ENCODE assay signal across 19 mouse cellular contexts in genomic region chr1:153702166-153702852, GRCm38 (mm10). TPM values are rescaled to one million over a fixed set of nuclear protein-coding genes. Genes with fewer than 3 reads are reported as not detected.
A peak's percentile ranks its signal among the peaks of the same experiment; 100 is the strongest.
DNase-seq lines count a peak whose midpoint lies in the region; ATAC-seq and TF ChIP-seq lines count a peak whose summit lies in the region.
"Had no signal": no experiment of that assay in that cellular context is flagged by ENCODE, and none has a peak within 500 bp of the region (broad histone marks: within the 10 kb centered on the region; RNA-seq: fewer than 3 reads in every experiment).

No protein-coding gene starts in this region.

- peak; percentile 95 for DNase-seq in liver, adult 2 months (ENCODE audit: extremely low read depth, low read depth, low spot score)
- DNase-seq in liver, embryonic 11.5 days (ENCODE audit: low spot score), result no peak
- no peak for DNase-seq in embryonic facial prominence, embryonic 14.5 days (ENCODE audit: low spot score)
- DNase-seq in limb, embryonic 14.5 days (ENCODE audit: low spot score), result peak; percentile 41
- no peak for DNase-seq in thymus, postnatal 14 days
- DNase-seq in ovary, adult 18-20 months (ENCODE audit: low spot score), result no peak
- DNase-seq: cerebellum, adult 9-10 months; gastrocnemius, postnatal 10 days; heart, adult 2 months; kidney, adult 11 months; kidney, postnatal 14 days; thymus, postnatal 4 days had no signal

- no peaks in the 10 kb centered on the region for H3K27me3 ChIP-seq in liver, adult 2 months (ENCODE audit: control insufficient read depth, insufficient read depth, low read length)
- peaks cover 3% of the 10 kb centered on the region; the same call in 1 of the 2 replicates for H3K27me3 ChIP-seq in liver, embryonic 11.5 days (replicated peaks; ENCODE audit: control insufficient read depth, insufficient read depth, low read length)
- H3K27me3 ChIP-seq in embryonic facial prominence, embryonic 14.5 days (replicated peaks; ENCODE audit: control insufficient read depth, insufficient read depth, low read length), result no peaks in the 10 kb centered on the region
- no peaks in the 10 kb centered on the region for H3K27me3 ChIP-seq in limb, embryonic 14.5 days (ENCODE audit: control insufficient read depth, insufficient read depth, low read length)
- no peaks in the 10 kb centered on the region for H3K27me3 ChIP-seq in midbrain, embryonic 16.5 days (ENCODE audit: control insufficient read depth, insufficient read depth, low read depth, low read length)
- H3K27me3 ChIP-seq: heart, embryonic 15.5 days; limb, embryonic 15.5 days had no signal

- H3K4me2 ChIP-seq in liver, embryonic 11.5 days, result no peak overlapping the region
- H3K4me2 ChIP-seq in embryonic facial prominence, embryonic 14.5 days (ENCODE audit: low read depth, low read length), result no peak overlapping the region
- H3K4me2 ChIP-seq in limb, embryonic 14.5 days (replicated peaks; ENCODE audit: low read depth, low read length, severe bottlenecking), result no peak overlapping the region
- H3K4me2 ChIP-seq in midbrain, embryonic 16.5 days (ENCODE audit: low read length), result no peak overlapping the region
- H3K4me2 ChIP-seq: heart, embryonic 15.5 days; limb, embryonic 15.5 days; lung, embryonic 15.5 days had no signal

- 41% methylated on average over 8 of the region's 8 CpGs for WGBS in liver, adult 2 months
- WGBS in liver, embryonic 11.5 days, result 70% methylated on average over 8 of the region's 8 CpGs
- 51% methylated on average over 8 of the region's 8 CpGs for WGBS in embryonic facial prominence, embryonic 14.5 days
- 32% methylated on average over 8 of the region's 8 CpGs for WGBS in limb, embryonic 14.5 days
- 77% methylated on average over 8 of the region's 8 CpGs for WGBS in midbrain, embryonic 16.5 days

- H3K9ac ChIP-seq in liver, adult 2 months (ENCODE audit: low read depth, low read length), result peak overlapping the region; percentile 0; the same call in 1 of the 2 replicates
- no peak overlapping the region for H3K9ac ChIP-seq in liver, embryonic 11.5 days (ENCODE audit: low read depth, low read length)
- no peak overlapping the region for H3K9ac ChIP-seq in embryonic facial prominence, embryonic 14.5 days (ENCODE audit: low read depth, low read length)
- H3K9ac ChIP-seq in limb, embryonic 14.5 days (ENCODE audit: low read depth, low read length, severe bottlenecking), result no peak overlapping the region
- H3K9ac ChIP-seq in midbrain, embryonic 16.5 days (ENCODE audit: low read depth, low read length), result no peak overlapping the region
- H3K9ac ChIP-seq: heart, embryonic 15.5 days; limb, embryonic 15.5 days; lung, embryonic 15.5 days had no signal

- TF ChIP-seq CTCF in liver, adult 2 months (IDR thresholded peaks at IDR 0.05; ENCODE audit: low read depth, low read length), result no peak

- H3K4me3 ChIP-seq in liver, adult 2 months (ENCODE audit: insufficient read depth, low read depth, low read length), result no peak overlapping the region
- H3K4me3 ChIP-seq in liver, embryonic 11.5 days (ENCODE audit: low read depth, low read length), result no peak overlapping the region
- H3K4me3 ChIP-seq in embryonic facial prominence, embryonic 14.5 days (ENCODE audit: low read depth, low read length), result no peak overlapping the region
- no peak overlapping the region for H3K4me3 ChIP-seq in limb, embryonic 14.5 days (replicated peaks; ENCODE audit: low read length)
- H3K4me3 ChIP-seq in midbrain, embryonic 16.5 days (ENCODE audit: low read depth, low read length), result no peak overlapping the region
- H3K4me3 ChIP-seq: heart, adult 2 months; heart, embryonic 15.5 days; left cerebral cortex, adult 2 months; limb, embryonic 15.5 days; lung, embryonic 15.5 days had no signal

- ATAC-seq in liver, embryonic 11.5 days (replicated peaks; ENCODE audit: low FRiP score), result no peak
- ATAC-seq in embryonic facial prominence, embryonic 14.5 days (ENCODE audit: low read depth), result no peak
- ATAC-seq in limb, embryonic 14.5 days (ENCODE audit: low FRiP score, low read depth), result no peak
- ATAC-seq in midbrain, embryonic 16.5 days, result 0 out of 2 replicates have a peak, but pooled peaks have one; percentile 30

- no peak for TF ChIP-seq POLR2A in liver, adult 2 months (IDR thresholded peaks at IDR 0.05; ENCODE audit: extremely low read depth, insufficient read depth, low read length)
- TF ChIP-seq POLR2A in limb, embryonic 14.5 days (IDR thresholded peaks at IDR 0.05; ENCODE audit: borderline replicate concordance, extremely low read depth, insufficient read depth, insufficient read length), result no peak

- H3K4me1 ChIP-seq in liver, adult 2 months (ENCODE audit: control insufficient read depth, insufficient read depth, low read length), result peaks cover 36% of the 10 kb centered on the region
- no peaks in the 10 kb centered on the region for H3K4me1 ChIP-seq in liver, embryonic 11.5 days (replicated peaks; ENCODE audit: control insufficient read depth, insufficient read depth, low read length)
- peaks cover 49% of the 10 kb centered on the region for H3K4me1 ChIP-seq in embryonic facial prominence, embryonic 14.5 days (ENCODE audit: control insufficient read depth, insufficient read depth, low read length)
- peaks cover 60% of the 10 kb centered on the region for H3K4me1 ChIP-seq in limb, embryonic 14.5 days (ENCODE audit: control insufficient read depth, insufficient read depth, low read length)
- H3K4me1 ChIP-seq in midbrain, embryonic 16.5 days (ENCODE audit: control insufficient read depth, insufficient read depth, low read length), result peaks cover 17% of the 10 kb centered on the region

- H3K36me3 ChIP-seq in liver, adult 2 months (ENCODE audit: control insufficient read depth, insufficient read depth, low read length), result no peaks in the 10 kb centered on the region
- no peaks in the 10 kb centered on the region for H3K36me3 ChIP-seq in liver, embryonic 11.5 days (ENCODE audit: control insufficient read depth, insufficient read depth, low read length)
- H3K36me3 ChIP-seq in embryonic facial prominence, embryonic 14.5 days (ENCODE audit: control insufficient read depth, insufficient read depth, low read length), result no peaks in the 10 kb centered on the region
- H3K36me3 ChIP-seq in limb, embryonic 14.5 days (ENCODE audit: control insufficient read depth, insufficient read depth, low read length), result no peaks in the 10 kb centered on the region
- H3K36me3 ChIP-seq in midbrain, embryonic 16.5 days (ENCODE audit: control insufficient read depth, insufficient read depth, low read length), result no peaks in the 10 kb centered on the region
- H3K36me3 ChIP-seq: G1E; heart, embryonic 15.5 days; limb, embryonic 15.5 days; lung, embryonic 15.5 days had no signal

- H3K79me2 ChIP-seq in liver, adult 2 months (ENCODE audit: control insufficient read depth, insufficient read depth, low read length), result no peaks in the 10 kb centered on the region

- peak overlapping the region; percentile 75 for H3K27ac ChIP-seq in liver, adult 2 months (replicated peaks; ENCODE audit: insufficient read depth, low read depth, low read length)
- no peak overlapping the region for H3K27ac ChIP-seq in liver, embryonic 11.5 days (ENCODE audit: low read depth, low read length)
- 0 out of 2 replicates have a peak overlapping the region, but pooled peaks have one; percentile 18 for H3K27ac ChIP-seq in embryonic facial prominence, embryonic 14.5 days (replicated peaks; ENCODE audit: low read depth, low read length)
- no peak overlapping the region for H3K27ac ChIP-seq in limb, embryonic 14.5 days (replicated peaks; ENCODE audit: low read depth, low read length)
- 0 out of 2 replicates have a peak overlapping the region, but pooled peaks have one; percentile 38 for H3K27ac ChIP-seq in midbrain, embryonic 16.5 days (ENCODE audit: low read length)
- H3K27ac ChIP-seq: heart, adult 2 months; heart, embryonic 15.5 days; left cerebral cortex, adult 2 months; lung, embryonic 15.5 days; macrophage had no signal

- no peaks in the 10 kb centered on the region for H3K9me3 ChIP-seq in liver, embryonic 11.5 days (ENCODE audit: control insufficient read depth, low read length)
- H3K9me3 ChIP-seq in embryonic facial prominence, embryonic 14.5 days (ENCODE audit: control insufficient read depth, low read length), result no peaks in the 10 kb centered on the region
- 0 out of 2 replicates have a peak, but pooled peaks cover 4% of the 10 kb centered on the region for H3K9me3 ChIP-seq in limb, embryonic 14.5 days (ENCODE audit: control insufficient read depth, low read length)
- H3K9me3 ChIP-seq in midbrain, embryonic 16.5 days (replicated peaks; ENCODE audit: control insufficient read depth, low read length, poor library complexity, severe bottlenecking), result no peaks in the 10 kb centered on the region
- H3K9me3 ChIP-seq: G1E; heart, embryonic 15.5 days; limb, embryonic 15.5 days; lung, embryonic 15.5 days had no signal

RNA-seq across cellular contexts. Expression of gene Rgs16, which starts 37.8 kb away (rescaled TPM):
- 38.2 and 125 TPM in 2 replicates for total RNA-seq in liver, adult 2 months (2014; rRNA removed)
- 1.6 and 3.9 TPM in 2 replicates for polyA plus RNA-seq in liver, adult 2 months (2012; rRNA removed)
- polyA plus RNA-seq in liver, embryonic 11.5 days (2014; fragmentation: Nextera tagmentation; extraction: Ambion mirVana), result 0.94 and 1.3 TPM in 2 replicates
- 7.6 and 9.3 TPM in 2 replicates for polyA plus RNA-seq in embryonic facial prominence, embryonic 14.5 days (2014; fragmentation: Nextera tagmentation; extraction: Ambion mirVana)
- 21.9 and 22.6 TPM in 2 replicates for polyA plus RNA-seq in limb, embryonic 14.5 days (2012; rRNA removed)
- 6.4 and 8.5 TPM in 2 replicates for polyA plus RNA-seq in limb, embryonic 14.5 days (2014; fragmentation: Nextera tagmentation; extraction: Ambion mirVana)
- 21.8 and 31.3 TPM in 2 replicates for polyA plus RNA-seq in midbrain, embryonic 16.5 days (2015; fragmentation: Nextera tagmentation; extraction: Ambion mirVana)
- total RNA-seq: G1E had no signal
- polyA plus RNA-seq: G1E had no signal

RNA-seq across cellular contexts. Expression of gene Rnasel, which starts 46.9 kb away (rescaled TPM):
- 3.7 and 5.1 TPM in 2 replicates for total RNA-seq in liver, adult 2 months (2014; rRNA removed)
- polyA plus RNA-seq in liver, adult 2 months (2012; rRNA removed), result 0.57 and 0.72 TPM in 2 replicates
- polyA plus RNA-seq in liver, embryonic 11.5 days (2014; fragmentation: Nextera tagmentation; extraction: Ambion mirVana), result 5.4 and 7.2 TPM in 2 replicates
- polyA plus RNA-seq in embryonic facial prominence, embryonic 14.5 days (2014; fragmentation: Nextera tagmentation; extraction: Ambion mirVana), result 12.6 and 13.1 TPM in 2 replicates
- polyA plus RNA-seq in limb, embryonic 14.5 days (2012; rRNA removed), result 19.4 and 23.5 TPM in 2 replicates
- polyA plus RNA-seq in limb, embryonic 14.5 days (2014; fragmentation: Nextera tagmentation; extraction: Ambion mirVana), result 10.0 and 14.1 TPM in 2 replicates
- polyA plus RNA-seq in midbrain, embryonic 16.5 days (2015; fragmentation: Nextera tagmentation; extraction: Ambion mirVana), result 36.2 and 45.6 TPM in 2 replicates

RNA-seq across cellular contexts. Expression of gene Rgs8, which starts 49.5 kb away (rescaled TPM):
- total RNA-seq in liver, adult 2 months (2014; rRNA removed), result 0.07 and 0.09 TPM in 2 replicates
- polyA plus RNA-seq in liver, adult 2 months (2012; rRNA removed), result not detected in 2 replicates
- polyA plus RNA-seq in liver, embryonic 11.5 days (2014; fragmentation: Nextera tagmentation; extraction: Ambion mirVana), result 0.09 and 0.19 TPM in 2 replicates
- polyA plus RNA-seq in embryonic facial prominence, embryonic 14.5 days (2014; fragmentation: Nextera tagmentation; extraction: Ambion mirVana), result 1.3 and 1.4 TPM in 2 replicates
- 1.9 and 2.3 TPM in 2 replicates for polyA plus RNA-seq in limb, embryonic 14.5 days (2012; rRNA removed)
- polyA plus RNA-seq in limb, embryonic 14.5 days (2014; fragmentation: Nextera tagmentation; extraction: Ambion mirVana), result 1.1 and 1.3 TPM in 2 replicates
- polyA plus RNA-seq in midbrain, embryonic 16.5 days (2015; fragmentation: Nextera tagmentation; extraction: Ambion mirVana), result 47.1 and 49.1 TPM in 2 replicates
- total RNA-seq: heart, adult 2 months had no signal
- polyA plus RNA-seq: G1E, macrophage had no signal

Comparison
In these comparisons a context has a peak if more than half of its experiments do, and no peak if none do; other contexts are left out.
1. DNase-seq: peak in liver, adult 2 months (single experiment) and limb, embryonic 14.5 days (single experiment); none in liver, embryonic 11.5 days (single experiment), embryonic facial prominence, embryonic 14.5 days (single experiment), thymus, postnatal 14 days (single experiment) and ovary, adult 18-20 months (single experiment).
2. H3K27ac ChIP-seq: peak in liver, adult 2 months (single experiment), embryonic facial prominence, embryonic 14.5 days (single experiment) and midbrain, embryonic 16.5 days (single experiment); none in liver, embryonic 11.5 days (single experiment) and limb, embryonic 14.5 days (single experiment).
3. RNA of gene Rgs8, which starts 49.5 kb away (polyA plus RNA-seq): 47.1 to 49.1 TPM in midbrain, embryonic 16.5 days; 1.1 to 2.3 TPM in limb, embryonic 14.5 days, 1.3 to 1.4 TPM in embryonic facial prominence, embryonic 14.5 days, 0.09 to 0.19 TPM in liver, embryonic 11.5 days and not detected in liver, adult 2 months; every median in the first group is over 10 times any median in the second.